Comparison of ENCODE assay signal across 8 mouse cellular contexts in the genomic region with DNA sequence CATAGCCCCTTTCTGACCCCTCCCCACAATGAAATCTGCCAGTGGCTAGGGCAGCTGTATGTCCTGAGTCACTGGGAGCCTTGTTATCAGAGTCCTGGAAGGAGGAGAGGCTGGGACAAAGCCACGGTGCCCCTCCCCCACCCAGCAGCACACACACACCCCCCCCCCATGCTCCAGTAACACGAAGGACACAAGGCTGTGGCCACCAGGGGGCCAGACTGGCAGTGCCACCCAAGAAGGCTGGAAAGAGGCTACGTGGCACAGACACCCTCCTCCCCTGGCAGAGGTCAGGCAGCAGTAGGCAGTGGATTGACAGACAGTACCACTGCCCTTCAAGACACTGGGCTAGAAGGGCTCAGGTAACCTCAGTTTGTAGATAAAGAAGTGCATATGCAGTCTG. TPM values are rescaled to one million over a fixed set of nuclear protein-coding genes. Genes with fewer than 3 reads are reported as not detected.
DNase-seq lines count a peak whose midpoint lies in the region; TF ChIP-seq lines count a peak whose summit lies in the region.

No protein-coding gene starts in this region.

- H3K4me1 ChIP-seq in heart, adult 2 months (ENCODE audit: control insufficient read depth, insufficient read depth, low read length) = 0 out of 2 replicates have a peak, but pooled peaks cover 1% of the 10 kb centered on the region
- peaks cover 4% of the 10 kb centered on the region for H3K4me1 ChIP-seq in lung, adult 2 months (ENCODE audit: control insufficient read depth, insufficient read depth, low read length)

- peaks cover 2% of the 10 kb centered on the region; the same call in 1 of the 2 replicates for H3K27me3 ChIP-seq in heart, adult 2 months (ENCODE audit: control insufficient read depth, insufficient read depth, low read length)

- H3K36me3 ChIP-seq in heart, adult 2 months (ENCODE audit: control insufficient read depth, insufficient read depth, low read length) = no peaks in the 10 kb centered on the region

- intact Hi-C loops in heart, adult 2 months (cut with DNase I) = no loop called here
- intact Hi-C loops in heart, postnatal 36 days (cut with DNase I) = loop anchor here (2.0 to 5.0 kb wide), 2 partner anchors 158 to 327 kb away; no protein-coding TSS in a partner anchor

- H3K79me2 ChIP-seq in heart, adult 2 months (replicated peaks; ENCODE audit: control insufficient read depth, insufficient read depth, low read length) = no peaks in the 10 kb centered on the region

- no peak overlapping the region for H3K4me3 ChIP-seq in heart, adult 2 months
- H3K4me3 ChIP-seq in lung, adult 2 months (replicated peaks; ENCODE audit: extremely low read depth, low read depth, low read length) = no peak overlapping the region

- no peak overlapping the region for H3K27ac ChIP-seq in heart, adult 2 months

- no peak for TF ChIP-seq POLR2A in heart, adult 2 months (IDR thresholded peaks at IDR 0.05; ENCODE audit: insufficient read depth, low read depth, low read length)
- no peak for TF ChIP-seq POLR2A in brain, embryonic 14.5 days (IDR thresholded peaks at IDR 0.05; ENCODE audit: borderline replicate concordance, extremely low read depth, insufficient read depth, insufficient read length, poor library complexity, severe bottlenecking)
- no peak for TF ChIP-seq POLR2A in lung, adult 2 months (IDR thresholded peaks at IDR 0.05; ENCODE audit: borderline replicate concordance, extremely low read depth, low read depth, low read length)

- no peak for TF ChIP-seq EP300 in heart, adult 2 months (IDR thresholded peaks at IDR 0.05; ENCODE audit: insufficient read depth, low read depth, low read length)

- 11% methylated on average over 3 of the region's 3 CpGs for WGBS in heart, adult 2 months
- WGBS in lung, adult 2 months = 9% methylated on average over 3 of the region's 3 CpGs

- peak; percentile 49 for TF ChIP-seq CTCF in heart, adult 2 months (IDR thresholded peaks at IDR 0.05)
- TF ChIP-seq CTCF in brain, embryonic 14.5 days (IDR thresholded peaks at IDR 0.05; ENCODE audit: borderline replicate concordance, extremely low read depth, insufficient read depth, insufficient read length) = peak; percentile 42; the same call in 1 of the 2 replicates
- peak; percentile 30; the same call in 1 of the 2 replicates for TF ChIP-seq CTCF in lung, adult 2 months (IDR thresholded peaks at IDR 0.05; ENCODE audit: insufficient read depth, low read length)

- DNase-seq in heart, adult 2 months = peak in 1 of 2 experiments; percentile 36
- no peak for DNase-seq in heart, postnatal 36 days
- DNase-seq in ovary, postnatal 36 days (ENCODE audit: low spot score) = peak; percentile 66
- DNase-seq in ovary, postnatal 10 days (ENCODE audit: low spot score) = no peak
- DNase-seq in brain, embryonic 14.5 days (ENCODE audit: low read depth) = peak; percentile 61
- DNase-seq in lung, adult 2 months = no peak
- no peak for DNase-seq in yolk sac, embryonic 10.5 days (ENCODE audit: low spot score)
- DNase-seq in spleen, adult 18-20 months = no peak

- no peak overlapping the region for H3K9ac ChIP-seq in heart, adult 2 months (ENCODE audit: low read depth, low read length)

RNA-seq across cellular contexts. Expression of gene Cspg4, which starts 29.2 kb away (rescaled TPM):
- 10 to 100 TPM; 12.7 to 13.7 TPM for total RNA-seq in heart, adult 2 months (2021)
- polyA plus RNA-seq in heart, adult 2 months (2012; rRNA removed) = 15.7 and 17.1 TPM in 2 replicates
- 10 to 100 TPM; 14.7 to 16.7 TPM for total RNA-seq in heart, postnatal 36 days (2021)
- 4.4 and 8.2 TPM in 2 replicates for polyA plus RNA-seq in brain, embryonic 14.5 days (2012; rRNA removed)
- polyA plus RNA-seq in lung, adult 2 months (2012; rRNA removed) = 19.5 and 21.2 TPM in 2 replicates

RNA-seq across cellular contexts. Expression of gene Odf3l1, which starts 29.5 kb away (rescaled TPM):
- total RNA-seq in heart, adult 2 months (2021) = not detected
- 1.5 and 1.6 TPM in 2 replicates for polyA plus RNA-seq in heart, adult 2 months (2012; rRNA removed)
- total RNA-seq in heart, postnatal 36 days (2021) = not detected
- 0.14 and 0.18 TPM in 2 replicates for polyA plus RNA-seq in brain, embryonic 14.5 days (2012; rRNA removed)
- polyA plus RNA-seq in lung, adult 2 months (2012; rRNA removed) = 1.7 and 1.8 TPM in 2 replicates

RNA-seq across cellular contexts. Expression of gene Snx33, which starts 34.2 kb away (rescaled TPM):
- total RNA-seq in heart, adult 2 months (2021) = 10 to 100 TPM in 1 of 2 experiments, 1 to 10 TPM in 1; 6.7 to 10.0 TPM
- 7.8 and 8.8 TPM in 2 replicates for polyA plus RNA-seq in heart, adult 2 months (2012; rRNA removed)
- total RNA-seq in heart, postnatal 36 days (2021) = 10 to 100 TPM; 10.0 to 11.1 TPM
- polyA plus RNA-seq in brain, embryonic 14.5 days (2012; rRNA removed) = 3.0 and 4.0 TPM in 2 replicates
- 22.4 and 23.6 TPM in 2 replicates for polyA plus RNA-seq in lung, adult 2 months (2012; rRNA removed)

RNA-seq across cellular contexts. Expression of gene Imp3, which starts 43.3 kb away (rescaled TPM):
- total RNA-seq in heart, adult 2 months (2021) = 10 to 100 TPM; 54.0 to 63.3 TPM
- polyA plus RNA-seq in heart, adult 2 months (2012; rRNA removed) = 75.6 and 87.1 TPM in 2 replicates
- 10 to 100 TPM; 55.1 to 60.7 TPM for total RNA-seq in heart, postnatal 36 days (2021)
- polyA plus RNA-seq in brain, embryonic 14.5 days (2012; rRNA removed) = 134 and 190 TPM in 2 replicates
- polyA plus RNA-seq in lung, adult 2 months (2012; rRNA removed) = 195 and 264 TPM in 2 replicates

RNA-seq across cellular contexts. Expression of gene Snupn, which starts 56.7 kb away (rescaled TPM):
- total RNA-seq in heart, adult 2 months (2021) = 10 to 100 TPM in 1 of 2 experiments, 1 to 10 TPM in 1; 9.3 to 10.2 TPM
- polyA plus RNA-seq in heart, adult 2 months (2012; rRNA removed) = 5.7 and 9.5 TPM in 2 replicates
- total RNA-seq in heart, postnatal 36 days (2021) = 1 to 10 TPM; 9.5 to 9.9 TPM
- polyA plus RNA-seq in brain, embryonic 14.5 days (2012; rRNA removed) = 15.2 and 17.6 TPM in 2 replicates
- polyA plus RNA-seq in lung, adult 2 months (2012; rRNA removed) = 3.8 and 5.0 TPM in 2 replicates

Comparison
In these comparisons a context has a peak if more than half of its experiments do, and no peak if none do; other contexts are left out.
1. DNase-seq: peak in ovary, postnatal 36 days (single experiment) and brain, embryonic 14.5 days (single experiment); none in heart, postnatal 36 days (0 of 2), ovary, postnatal 10 days (single experiment), lung, adult 2 months (single experiment), yolk sac, embryonic 10.5 days (single experiment) and spleen, adult 18-20 months (0 of 2).
2. Peak in every context shown above with its lines, with median percentiles within 50 percentile points of each other: CTCF ChIP-seq.